Mouse (Mus musculus) liver, embryonic 15.5 days (tissue): ENCODE measurements around the gene Gramd1b. TPM values are rescaled to one million over a fixed set of nuclear protein-coding genes. Genes with fewer than 3 reads are reported as not detected.

ENCODE experiments used
- ATAC-seq: fragments of 200-750 bp; cut with Nextera tagmentation; 2 replicates; pipeline ENCODE4 v1.8.0; 2017; ENCODE audit warnings: moderate number of reproducible peaks, mild to moderate bottlenecking, moderate library complexity; ENCODE audit not compliant: insufficient read depth
- H3K27ac ChIP-seq: fragments of 300-500 bp; sonication (generic); replicated peaks from 2 replicates; pipeline ENCODE4 v1.5.1; 2015; ENCODE audit warnings: mild to moderate bottlenecking, inconsistent platforms
- H3K27me3 ChIP-seq: fragments of 300-500 bp; sonication (generic); 2 replicates; pipeline ENCODE4 v1.6.1; 2015; ENCODE audit warnings: mild to moderate bottlenecking, inconsistent platforms
- H3K36me3 ChIP-seq: fragments of 300-500 bp; sonication (generic); replicated peaks from 2 replicates; pipeline ENCODE4 v1.6.1; 2015; ENCODE audit warnings: moderate library complexity, mild to moderate bottlenecking, inconsistent platforms
- H3K4me1 ChIP-seq: fragments of 300-500 bp; sonication (generic); replicated peaks from 2 replicates; pipeline ENCODE4 v1.6.1; 2015; ENCODE audit warnings: inconsistent platforms
- H3K4me2 ChIP-seq: fragments of 300-500 bp; sonication (generic); 2 replicates; pipeline ENCODE4 v1.6.1; 2015; ENCODE audit warnings: moderate library complexity, mild to moderate bottlenecking, inconsistent platforms
- H3K4me3 ChIP-seq: fragments of 300-500 bp; sonication (generic); replicated peaks from 2 replicates; pipeline ENCODE4 v1.5.1; 2015; ENCODE audit warnings: mild to moderate bottlenecking, inconsistent platforms
- H3K9ac ChIP-seq: fragments of 300-500 bp; sonication (generic); 2 replicates; pipeline ENCODE4 v1.6.1; 2015; ENCODE audit warnings: moderate library complexity, mild to moderate bottlenecking, inconsistent platforms
- H3K9me3 ChIP-seq: fragments of 300-500 bp; sonication (generic); replicated peaks from 2 replicates; pipeline ENCODE4 v1.6.1; 2016; ENCODE audit warnings: inconsistent platforms
- WGBS: fragments of 180-500 bp; shearing (Covaris S2); methylation state at CpG from one replicate; pipeline ENCODE4 v1.1.7; 2015; ENCODE audit warnings: mixed read lengths; ENCODE audit not compliant: insufficient replicate concordance; 5-methylcytosine and 5-hydroxymethylcytosine counted together
- polyA plus RNA-seq: library from polyadenylated mRNA; unstranded; fragments of >200 nt; fragmentation: Nextera tagmentation; extraction: Ambion mirVana; gene quantifications from 2 replicates; pipeline ENCODE4 v1.2.1, GENCODE M21; 2015

Gramd1b gene
- polyA plus RNA-seq, 1 experiment from 2014 or later: 1.2 TPM

- WGBS: 69% methylated on average over 2 of the region's 2 CpGs
These were observed 135.0 kb downstream of the Gramd1b start for GRCm38 (mm10) chr9:40396171-40396570.

GRCm38 (mm10) chr9:40391852-40392695 lies 139.1 kb downstream of the Gramd1b start:
- Histone ChIP-seq H3K27ac (no peak overlapping the region), H3K9ac (no peak overlapping the region), H3K4me2 (peak overlapping the region; percentile 13), H3K36me3 (no peaks in the 10 kb centered on the region), H3K4me1 (0 out of 2 replicates have a peak, but pooled peaks cover 3% of the 10 kb centered on the region), H3K27me3 (no peaks in the 10 kb centered on the region), H3K4me3 (no peak overlapping the region), H3K9me3 (no peaks in the 10 kb centered on the region)
- no peak for ATAC-seq
- WGBS: 33% methylated on average over 20 of the region's 20 CpGs

More at GRCm38 (mm10) chr9:40396171-40396570, 135.0 kb downstream of the Gramd1b start:
- Histone ChIP-seq H3K4me2 (no peak overlapping the region), H3K36me3 (no peaks in the 10 kb centered on the region), H3K27me3 (no peaks in the 10 kb centered on the region), H3K4me3 (no peak overlapping the region), H3K27ac (no peak overlapping the region), H3K9ac (no peak overlapping the region), H3K9me3 (no peaks in the 10 kb centered on the region), H3K4me1 (0 out of 2 replicates have a peak, but pooled peaks cover 3% of the 10 kb centered on the region)
- no peak for ATAC-seq

DNA sequence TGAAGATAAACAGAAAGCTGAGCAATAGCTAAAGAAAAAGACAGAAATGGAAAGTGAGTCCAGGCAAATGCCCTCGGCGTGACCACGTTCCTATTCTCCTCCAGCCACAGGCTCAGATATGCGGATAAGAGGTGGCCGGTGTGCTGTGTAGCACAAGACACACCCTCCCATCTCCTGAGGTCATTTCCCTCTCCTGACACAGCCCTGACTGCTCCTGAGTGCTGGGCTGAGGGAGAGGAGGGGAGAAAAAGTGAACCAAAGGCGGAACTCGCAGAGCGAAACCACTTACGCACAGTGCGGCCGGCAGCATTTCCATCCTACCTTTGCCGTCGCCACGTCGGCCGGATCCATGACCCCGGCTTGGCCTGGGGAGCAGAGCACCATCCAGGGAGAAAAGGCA lies 139.8 kb downstream of the Gramd1b start:
- no peak for ATAC-seq

GRCm38 (mm10) chr9:40390904-40391303 lies 140.3 kb downstream of the Gramd1b start:
- ATAC-seq: no peak
- WGBS: 34% methylated on average over 8 of the region's 8 CpGs
- no peak overlapping the region for H3K4me2 ChIP-seq

More for the DNA sequence above, 139.8 kb downstream of the Gramd1b start:
- no peaks in the 10 kb centered on the region for H3K36me3 ChIP-seq
- 59% methylated on average over 17 of the region's 17 CpGs for WGBS
- H3K27me3 ChIP-seq: no peaks in the 10 kb centered on the region
- no peak overlapping the region for H3K4me3 ChIP-seq
- no peak overlapping the region for H3K9ac ChIP-seq
- H3K4me1 ChIP-seq: 0 out of 2 replicates have a peak, but pooled peaks cover 3% of the 10 kb centered on the region
- H3K9me3 ChIP-seq: no peaks in the 10 kb centered on the region
- no peak overlapping the region for H3K4me2 ChIP-seq
- H3K27ac ChIP-seq: no peak overlapping the region

DNA sequence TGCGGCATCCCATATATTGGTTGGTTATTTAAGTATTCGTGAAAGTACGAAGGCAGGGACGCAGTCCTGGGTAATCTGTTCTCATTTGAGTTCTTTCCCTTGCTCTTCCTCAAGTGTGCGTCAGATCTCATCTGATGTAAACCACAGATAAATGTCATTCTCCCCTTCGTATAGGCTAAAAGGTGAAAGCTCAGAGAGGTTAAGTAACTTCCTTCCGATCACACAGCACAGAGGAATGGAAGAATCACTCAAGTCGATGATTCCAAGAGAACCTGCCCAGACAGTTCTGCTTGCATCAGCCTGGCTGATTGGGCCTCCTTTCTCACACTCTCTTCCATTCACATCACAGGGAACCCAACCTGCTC lies 140.8 kb downstream of the Gramd1b start:
- Histone ChIP-seq H3K9me3 (no peaks in the 10 kb centered on the region), H3K4me2 (no peak overlapping the region), H3K36me3 (no peaks in the 10 kb centered on the region), H3K9ac (no peak overlapping the region), H3K4me1 (0 out of 2 replicates have a peak, but pooled peaks cover 3% of the 10 kb centered on the region), H3K27ac (no peak overlapping the region), H3K27me3 (no peaks in the 10 kb centered on the region), H3K4me3 (no peak overlapping the region)
- WGBS: 73% methylated on average over 8 of the region's 8 CpGs
- ATAC-seq: no peak

More at GRCm38 (mm10) chr9:40390904-40391303, 140.3 kb downstream of the Gramd1b start:
- H3K9ac ChIP-seq: no peak overlapping the region
- no peak overlapping the region for H3K4me3 ChIP-seq
- H3K4me1 ChIP-seq: 0 out of 2 replicates have a peak, but pooled peaks cover 3% of the 10 kb centered on the region
- H3K27ac ChIP-seq: no peak overlapping the region
- H3K9me3 ChIP-seq: no peaks in the 10 kb centered on the region
- H3K27me3 ChIP-seq: no peaks in the 10 kb centered on the region
- H3K36me3 ChIP-seq: no peaks in the 10 kb centered on the region

DNA sequence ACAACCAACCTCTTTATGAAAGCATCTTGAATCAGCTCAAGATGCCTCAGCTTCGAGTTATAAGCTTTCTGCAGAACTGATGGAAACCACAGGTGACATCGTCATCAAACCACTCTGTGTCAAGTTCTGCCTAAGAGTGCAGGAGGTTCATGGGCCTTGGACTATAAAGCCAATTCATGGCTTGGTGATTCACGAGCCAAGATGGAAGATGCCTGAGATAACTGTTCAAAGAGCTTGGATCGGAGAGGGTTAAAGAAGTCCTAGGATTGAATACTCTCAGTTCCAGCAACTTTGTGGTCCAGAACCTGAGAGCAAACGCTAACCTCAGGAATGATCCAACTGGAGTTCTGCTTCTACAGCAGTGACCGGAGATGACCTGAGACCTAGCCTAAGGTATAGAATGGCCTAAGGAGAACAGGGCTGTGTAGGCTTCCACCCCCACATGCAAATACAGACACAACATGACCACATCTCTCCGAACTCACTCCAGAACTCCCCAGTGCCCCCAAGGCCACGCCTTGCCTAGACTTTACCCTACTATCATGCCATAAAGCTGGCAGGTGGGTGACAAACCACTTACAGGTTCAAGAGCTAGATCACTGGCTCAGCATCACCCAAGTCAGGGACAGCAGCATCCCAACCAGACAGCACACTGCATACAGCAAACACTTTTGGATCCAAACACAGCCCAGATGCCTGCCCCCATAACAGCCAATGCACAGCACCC lies 141.4 kb downstream of the Gramd1b start:
- Histone ChIP-seq H3K4me3 (no peak overlapping the region), H3K27ac (no peak overlapping the region), H3K4me2 (no peak overlapping the region), H3K4me1 (0 out of 2 replicates have a peak, but pooled peaks cover 3% of the 10 kb centered on the region), H3K36me3 (no peaks in the 10 kb centered on the region), H3K9ac (no peak overlapping the region), H3K27me3 (no peaks in the 10 kb centered on the region), H3K9me3 (no peaks in the 10 kb centered on the region)
- ATAC-seq: no peak
- WGBS: 56% methylated on average over 8 of the region's 8 CpGs

DNA sequence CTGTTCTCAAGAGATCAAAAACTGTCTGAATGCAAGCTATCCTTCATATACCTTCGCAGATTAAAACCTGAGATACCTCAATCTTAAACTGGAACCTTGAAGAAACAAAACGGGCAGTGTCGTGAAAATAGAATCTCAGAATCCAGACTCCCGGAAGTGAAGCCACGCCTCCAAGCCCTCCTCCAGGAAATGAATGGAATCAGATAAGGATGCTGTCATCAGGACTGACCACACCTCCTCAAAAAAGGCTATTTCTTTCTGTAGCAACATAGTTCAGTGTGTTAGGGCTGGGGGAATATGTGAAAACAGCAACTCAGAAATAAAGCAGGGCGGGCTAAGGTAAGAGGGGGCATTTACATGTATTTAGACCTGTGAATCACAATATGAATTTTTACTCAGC lies 142.0 kb downstream of the Gramd1b start:
- H3K4me3 ChIP-seq: no peak overlapping the region
- H3K36me3 ChIP-seq: no peaks in the 10 kb centered on the region
- no peak overlapping the region for H3K27ac ChIP-seq
- WGBS: 38% methylated on average over 6 of the region's 6 CpGs
- 0 out of 2 replicates have a peak, but pooled peaks cover 3% of the 10 kb centered on the region for H3K4me1 ChIP-seq
- no peak overlapping the region for H3K4me2 ChIP-seq
- no peaks in the 10 kb centered on the region for H3K9me3 ChIP-seq
- no peak for ATAC-seq
- H3K27me3 ChIP-seq: no peaks in the 10 kb centered on the region
- no peak overlapping the region for H3K9ac ChIP-seq

- H3K4me1 ChIP-seq: no peaks in the 10 kb centered on the region
- H3K9ac ChIP-seq: no peak overlapping the region
- WGBS: 71% methylated on average over 5 of the region's 5 CpGs
- H3K27ac ChIP-seq: no peak overlapping the region
- no peak overlapping the region for H3K4me2 ChIP-seq
- H3K27me3 ChIP-seq: no peaks in the 10 kb centered on the region
- no peak for ATAC-seq
- H3K36me3 ChIP-seq: no peaks in the 10 kb centered on the region
- H3K4me3 ChIP-seq: no peak overlapping the region
- no peaks in the 10 kb centered on the region for H3K9me3 ChIP-seq
These were observed 146.4 kb downstream of the Gramd1b start for GRCm38 (mm10) chr9:40384781-40385180.

- H3K4me1 ChIP-seq: no peaks in the 10 kb centered on the region
- H3K27ac ChIP-seq: no peak overlapping the region
- no peak for ATAC-seq
- no peak overlapping the region for H3K9ac ChIP-seq
- H3K27me3 ChIP-seq: no peaks in the 10 kb centered on the region
- H3K4me3 ChIP-seq: no peak overlapping the region
- no peak overlapping the region for H3K4me2 ChIP-seq
- no peaks in the 10 kb centered on the region for H3K36me3 ChIP-seq
- no peaks in the 10 kb centered on the region for H3K9me3 ChIP-seq
- 49% methylated on average over 3 of the region's 3 CpGs for WGBS
These were observed 148.7 kb downstream of the Gramd1b start for GRCm38 (mm10) chr9:40382508-40382907.

GRCm38 (mm10) chr9:40381416-40382411 lies 149.5 kb downstream of the Gramd1b start:
- H3K27ac ChIP-seq: no peak overlapping the region
- H3K36me3 ChIP-seq: no peaks in the 10 kb centered on the region
- H3K27me3 ChIP-seq: no peaks in the 10 kb centered on the region
- ATAC-seq: no peak
- H3K4me1 ChIP-seq: no peaks in the 10 kb centered on the region
- H3K4me3 ChIP-seq: no peak overlapping the region
- no peak overlapping the region for H3K4me2 ChIP-seq
- H3K9me3 ChIP-seq: no peaks in the 10 kb centered on the region
- 33% methylated on average over 15 of the region's 15 CpGs for WGBS
- no peak overlapping the region for H3K9ac ChIP-seq
